Mouse (Mus musculus) inflammation-experienced regulatory T-cells (primary cell): ENCODE measurements around the gene Ncl. TPM values are rescaled to one million over a fixed set of nuclear protein-coding genes. Genes with fewer than 3 reads are reported as not detected.

Experiments used
- polyA plus RNA-seq, 2 experiments: library from polyadenylated mRNA; unstranded; fragments of 100-300 nt; shearing (Covaris generic); gene quantifications; one replicate each; pipeline ENCODE4 v1.2.1; 2017

Ncl gene
- polyA plus RNA-seq = 100 to 1,000 TPM; 377 to 419 TPM

GRCm38 (mm10) chr1:86358906-86359797 lies at the start of gene Ncl:
Gene Ncl, minus strand, starts transcription at chr1:86359400.

DNA sequence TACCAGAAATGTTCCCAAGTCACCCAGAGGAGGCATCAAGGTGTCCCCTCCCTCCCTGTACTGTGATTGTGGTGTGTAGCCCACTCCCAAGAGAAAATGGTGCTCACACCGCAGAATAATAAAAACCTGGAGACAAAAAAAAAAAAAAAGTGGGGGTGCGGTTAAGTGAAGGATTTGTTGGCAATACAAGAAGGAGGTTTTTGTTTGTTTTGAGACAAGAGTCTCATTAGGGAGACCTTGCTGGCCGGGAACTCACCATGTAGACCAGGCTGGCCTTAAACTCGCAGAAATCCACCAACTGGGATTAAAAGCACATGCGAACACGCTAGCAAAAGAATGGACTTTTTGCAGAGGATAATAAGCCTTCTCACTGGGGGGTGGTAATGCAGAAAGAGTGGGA lies 56.7 kb downstream of the Ncl start, which contains the start of gene B3gnt7:
B3gnt7 (plus strand) TSS at position 301 of the 400 bp plus-strand sequence.

Other genes starting within 250 kb of the Ncl start
- under 1 TPM; 0.28 to 0.40 TPM for gene Htr2b, start 247.4 kb downstream of the Ncl start, polyA plus RNA-seq
- gene Gm21972, start 225.8 kb downstream of the Ncl start, polyA plus RNA-seq = not detected
- 10 to 100 TPM; 12.2 to 14.6 TPM for gene Armc9, start 204.6 kb downstream of the Ncl start, polyA plus RNA-seq
- gene B3gnt7, start 56.6 kb downstream of the Ncl start, polyA plus RNA-seq = 1 to 10 TPM in 1 of 2 experiments, not detected in 1; 1.1 TPM
- gene Nmur1, start 66.8 kb upstream of the Ncl start, polyA plus RNA-seq = 1 to 10 TPM in 1 of 2 experiments, under 1 TPM in 1; 0.83 to 2.0 TPM
- not detected for gene Tex44, start 66.9 kb upstream of the Ncl start, polyA plus RNA-seq
- gene Ptma, start 167.3 kb upstream of the Ncl start, polyA plus RNA-seq = 1,000 to 10,000 TPM; 1,389 to 1,450 TPM
- gene Pde6d, start 223.2 kb upstream of the Ncl start, polyA plus RNA-seq = 10 to 100 TPM; 46.5 to 47.7 TPM
- gene Cops7b, start 223.5 kb upstream of the Ncl start, polyA plus RNA-seq = 10 to 100 TPM; 24.6 to 37.8 TPM